Mouse (Mus musculus) intestine, embryonic 15.5 days (tissue): ENCODE data around the gene Ubiad1. TPM values are rescaled to one million over a fixed set of nuclear protein-coding genes. Genes with fewer than 3 reads are reported as not detected.

Experiments used
- ATAC-seq: fragments of 200-750 bp; cut with Nextera tagmentation; 2 replicates; pipeline ENCODE4 v1.8.0; 2017; ENCODE audit warnings: moderate TSS enrichment, moderate library complexity
- H3K27ac ChIP-seq: fragments of 300-500 bp; sonication (generic); 2 replicates; pipeline ENCODE4 v1.5.1; 2015; ENCODE audit warnings: mild to moderate bottlenecking, inconsistent platforms
- H3K27me3 ChIP-seq: fragments of 300-500 bp; sonication (generic); replicated peaks from 2 replicates; pipeline ENCODE4 v1.6.1; 2015; ENCODE audit warnings: inconsistent platforms
- H3K36me3 ChIP-seq: fragments of 300-500 bp; sonication (generic); 2 replicates; pipeline ENCODE4 v1.6.1; 2015; ENCODE audit warnings: inconsistent platforms
- H3K4me1 ChIP-seq: fragments of 300-500 bp; sonication (generic); replicated peaks from 2 replicates; pipeline ENCODE4 v1.6.1; 2015; ENCODE audit warnings: inconsistent platforms
- H3K4me2 ChIP-seq: fragments of 300-500 bp; sonication (generic); replicated peaks from 2 replicates; pipeline ENCODE4 v1.6.1; 2015; ENCODE audit warnings: mild to moderate bottlenecking, inconsistent platforms
- H3K4me3 ChIP-seq: fragments of 300-500 bp; sonication (generic); replicated peaks from 2 replicates; pipeline ENCODE4 v1.5.1; 2015; ENCODE audit warnings: inconsistent platforms
- H3K9ac ChIP-seq: fragments of 300-500 bp; sonication (generic); 2 replicates; pipeline ENCODE4 v1.6.1; 2015; ENCODE audit warnings: inconsistent platforms
- H3K9me3 ChIP-seq: fragments of 300-500 bp; sonication (generic); 2 replicates; pipeline ENCODE4 v1.6.1; 2016; ENCODE audit warnings: inconsistent platforms
- WGBS: fragments of 180-500 bp; shearing (Covaris S2); methylation state at CpG from one replicate; pipeline ENCODE4 v1.1.7; 2015; 5-methylcytosine and 5-hydroxymethylcytosine counted together
- polyA plus RNA-seq: library from polyadenylated mRNA; unstranded; fragments of >200 nt; fragmentation: Nextera tagmentation; extraction: Ambion mirVana; gene quantifications from 2 replicates; pipeline ENCODE4 v1.2.1, GENCODE M21; 2015

The Ubiad1 gene
- polyA plus RNA-seq, 1 experiment from 2014 or later, result 22.0 TPM

- Histone ChIP-seq H3K4me2 (no peak overlapping the region), H3K27ac (no peak overlapping the region), H3K4me1 (no peaks in the 10 kb centered on the region), H3K4me3 (no peak overlapping the region), H3K27me3 (no peaks in the 10 kb centered on the region), H3K9me3 (no peaks in the 10 kb centered on the region), H3K36me3 (no peaks in the 10 kb centered on the region), H3K9ac (no peak overlapping the region)
- no peak for ATAC-seq
- 81% methylated on average over 6 of the region's 6 CpGs for WGBS
Measured at GRCm38 (mm10) chr4:148395875-148396274, 48.7 kb downstream of the Ubiad1 start.

GRCm38 (mm10) chr4:148395198-148395597, 49.4 kb downstream of the Ubiad1 start:
- WGBS, result 69% methylated on average over 7 of the region's 7 CpGs

GRCm38 (mm10) chr4:148391714-148392310, 52.8 kb downstream of the Ubiad1 start:
- ATAC-seq, result no peak
- Histone ChIP-seq H3K4me1 (no peaks in the 10 kb centered on the region), H3K36me3 (no peaks in the 10 kb centered on the region), H3K27me3 (no peaks in the 10 kb centered on the region), H3K9ac (no peak overlapping the region), H3K27ac (no peak overlapping the region), H3K4me3 (no peak overlapping the region), H3K9me3 (no peaks in the 10 kb centered on the region), H3K4me2 (no peak overlapping the region)
- 67% methylated on average over 21 of the region's 21 CpGs for WGBS

More at GRCm38 (mm10) chr4:148395198-148395597, 49.4 kb downstream of the Ubiad1 start:
- H3K4me1 ChIP-seq, result no peaks in the 10 kb centered on the region
- ATAC-seq, result no peak
- H3K4me3 ChIP-seq, result no peak overlapping the region
- H3K9me3 ChIP-seq, result no peaks in the 10 kb centered on the region
- no peak overlapping the region for H3K27ac ChIP-seq
- H3K4me2 ChIP-seq, result no peak overlapping the region
- H3K9ac ChIP-seq, result no peak overlapping the region
- H3K36me3 ChIP-seq, result no peaks in the 10 kb centered on the region
- H3K27me3 ChIP-seq, result no peaks in the 10 kb centered on the region

DNA sequence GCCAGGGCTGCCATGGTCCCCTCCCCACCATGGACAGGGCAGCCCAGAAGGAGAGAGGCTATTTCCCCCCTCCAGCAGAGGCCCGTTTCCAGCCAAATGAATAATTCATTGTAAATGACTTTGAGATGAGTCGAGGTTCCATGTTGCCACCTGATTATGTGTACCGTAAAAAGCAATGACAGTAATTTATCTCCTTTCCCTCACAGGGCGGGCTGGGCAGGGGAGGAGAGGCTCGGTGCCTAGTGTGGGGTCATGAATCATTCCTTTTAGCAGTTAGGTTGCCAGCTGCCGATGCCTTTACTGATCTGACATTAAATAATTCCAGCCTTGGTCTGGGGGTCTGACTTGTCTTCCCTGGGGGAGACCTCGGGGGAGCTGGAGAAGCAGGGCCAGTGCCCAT, 54.9 kb downstream of the Ubiad1 start:
- no peaks in the 10 kb centered on the region for H3K27me3 ChIP-seq
- H3K4me1 ChIP-seq, result no peaks in the 10 kb centered on the region
- H3K4me3 ChIP-seq, result no peak overlapping the region
- H3K27ac ChIP-seq, result no peak overlapping the region
- H3K9me3 ChIP-seq, result no peaks in the 10 kb centered on the region
- no peaks in the 10 kb centered on the region for H3K36me3 ChIP-seq
- no peak overlapping the region for H3K9ac ChIP-seq
- no peak overlapping the region for H3K4me2 ChIP-seq
- 46% methylated on average over 7 of the region's 7 CpGs for WGBS
- ATAC-seq, result no peak

- Histone ChIP-seq H3K4me1 (no peaks in the 10 kb centered on the region), H3K4me3 (no peak overlapping the region), H3K27me3 (no peaks in the 10 kb centered on the region), H3K36me3 (no peaks in the 10 kb centered on the region), H3K27ac (no peak overlapping the region), H3K4me2 (no peak overlapping the region), H3K9ac (no peak overlapping the region), H3K9me3 (no peaks in the 10 kb centered on the region)
- WGBS, result 64% methylated on average over 6 of the region's 6 CpGs
- no peak for ATAC-seq
Measured at GRCm38 (mm10) chr4:148389047-148389446, 55.5 kb downstream of the Ubiad1 start.

DNA sequence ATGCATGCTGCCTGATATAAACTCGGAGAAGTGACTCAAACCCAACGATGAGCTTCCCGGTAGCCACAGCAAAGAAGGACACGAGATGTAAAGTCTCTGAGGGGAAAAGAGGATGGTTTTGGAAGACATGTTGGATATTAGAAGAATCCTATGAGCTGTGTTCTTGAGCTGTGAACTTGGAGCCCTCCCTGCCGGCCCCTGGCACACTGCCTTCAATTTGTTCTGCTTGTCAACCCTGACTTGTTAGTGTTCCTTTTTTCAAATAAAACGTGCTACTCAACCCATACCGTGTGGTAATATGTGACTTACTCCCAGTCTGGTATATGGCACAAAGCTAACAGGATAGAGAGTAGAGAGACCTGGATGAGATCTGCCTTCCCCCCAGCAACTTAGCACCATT, 59.3 kb downstream of the Ubiad1 start:
- no peak overlapping the region for H3K4me3 ChIP-seq
- no peaks in the 10 kb centered on the region for H3K27me3 ChIP-seq
- H3K9me3 ChIP-seq, result no peaks in the 10 kb centered on the region
- H3K27ac ChIP-seq, result no peak overlapping the region
- H3K9ac ChIP-seq, result no peak overlapping the region
- WGBS, result 78% methylated on average over 7 of the region's 7 CpGs
- no peaks in the 10 kb centered on the region for H3K4me1 ChIP-seq
- no peak for ATAC-seq
- no peaks in the 10 kb centered on the region for H3K36me3 ChIP-seq
- H3K4me2 ChIP-seq, result no peak overlapping the region

Other genes starting within 250 kb of the Ubiad1 start
- 0.11 and 0.21 TPM in 2 replicates for gene Disp3, start 156.8 kb downstream of the Ubiad1 start, polyA plus RNA-seq
- 11.6 and 12.7 TPM in 2 replicates for gene Mtor, start 3.8 kb upstream of the Ubiad1 start, polyA plus RNA-seq
- 0.92 and 2.0 TPM in 2 replicates for gene Angptl7, start 55.7 kb upstream of the Ubiad1 start, polyA plus RNA-seq
- 73.4 and 74.4 TPM in 2 replicates for gene Exosc10, start 113.7 kb upstream of the Ubiad1 start, polyA plus RNA-seq
- 207 and 224 TPM in 2 replicates for gene Srm, start 146.7 kb upstream of the Ubiad1 start, polyA plus RNA-seq
- gene Masp2, start 157.8 kb upstream of the Ubiad1 start, polyA plus RNA-seq, result 0.33 and 0.95 TPM in 2 replicates
- gene Tardbp, start 182.2 kb upstream of the Ubiad1 start, polyA plus RNA-seq, result 272 and 318 TPM in 2 replicates
- not detected in 2 replicates for gene Gm572, start 198.5 kb upstream of the Ubiad1 start, polyA plus RNA-seq